Mouse (Mus musculus): ENCODE results near the gene Ugt1a9.
"Not testable (repeated sequence)": the region's sequence is repeated elsewhere in the genome, so short reads cannot be mapped to it uniquely, and the experiment has no call there.

DNA sequence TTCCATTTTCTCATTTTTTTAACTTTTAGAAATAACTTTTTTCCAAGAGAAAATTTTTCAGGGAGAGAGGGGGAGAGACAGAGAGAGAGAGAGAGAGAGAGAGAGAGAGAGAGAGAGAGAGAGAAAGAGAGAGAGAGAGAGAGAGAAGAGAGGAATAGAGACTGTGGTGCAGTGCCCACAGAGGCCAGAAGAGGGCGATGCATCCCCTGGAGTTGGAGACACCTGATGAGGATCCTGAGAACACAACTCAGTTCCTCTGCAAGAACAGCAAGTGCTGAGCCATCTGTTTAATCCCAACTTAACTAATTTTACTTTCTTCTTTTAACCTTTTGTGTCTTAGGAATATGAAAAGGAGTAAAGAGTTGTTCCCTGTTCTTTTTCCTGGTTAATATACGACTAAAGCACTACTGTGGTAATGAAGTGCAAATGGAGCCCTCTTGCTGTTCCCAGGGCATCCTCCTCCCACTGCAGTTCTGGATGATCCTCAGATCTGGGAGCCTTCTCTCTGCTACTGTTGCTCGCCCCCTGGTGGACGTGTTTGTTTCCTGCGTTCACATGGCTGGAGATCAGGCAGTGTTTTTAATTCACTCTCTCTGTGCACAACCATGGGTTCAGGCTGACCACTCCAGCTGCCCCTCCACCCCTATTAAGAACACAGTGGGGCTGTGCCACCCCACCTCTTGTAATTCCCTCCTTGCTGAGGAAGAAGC, 73.5 kb downstream of the Ugt1a9 start:
- not testable (repeated sequence) for TF ChIP-seq GATA1 (IDR thresholded peaks at IDR 0.05; ENCODE audit: borderline replicate concordance, low read length); FLI1 (IDR thresholded peaks at IDR 0.05; ENCODE audit: low read length)
